Mouse (Mus musculus): ENCODE data around the gene Tbcel.

The Tbcel gene

DNA sequence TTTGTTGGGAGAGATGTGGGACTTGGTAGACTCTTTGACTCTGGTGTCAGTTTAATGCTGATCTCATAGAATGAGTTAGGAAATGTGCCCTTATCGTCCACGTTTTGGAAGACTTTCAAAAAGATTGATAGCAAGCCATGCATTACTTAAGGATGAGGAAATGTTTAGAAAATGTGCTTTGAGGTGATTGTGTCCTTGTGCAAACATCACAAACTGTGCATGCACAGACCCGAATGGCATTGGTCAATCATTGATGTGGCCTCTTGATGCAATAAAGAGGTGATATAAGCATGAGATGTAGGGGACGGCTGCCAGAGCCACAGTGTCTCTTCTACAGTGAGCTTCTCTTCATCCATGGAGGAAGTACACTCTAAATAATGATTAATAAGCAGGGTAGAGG, 20.7 kb downstream of the Tbcel start:
- no peak for DNase-seq (ENCODE audit: low read depth, low spot score)

- no peak for DNase-seq (ENCODE audit: low read depth, low spot score)
Observed at GRCm38 (mm10) chr9:42484667-42485066, 22.9 kb downstream of the Tbcel start.

GRCm38 (mm10) chr9:42482944-42483343, 24.7 kb downstream of the Tbcel start:
- no peak for DNase-seq (ENCODE audit: low read depth, low spot score)

GRCm38 (mm10) chr9:42476166-42476565, 31.4 kb downstream of the Tbcel start:
- DNase-seq (ENCODE audit: low read depth, low spot score): no peak

DNA sequence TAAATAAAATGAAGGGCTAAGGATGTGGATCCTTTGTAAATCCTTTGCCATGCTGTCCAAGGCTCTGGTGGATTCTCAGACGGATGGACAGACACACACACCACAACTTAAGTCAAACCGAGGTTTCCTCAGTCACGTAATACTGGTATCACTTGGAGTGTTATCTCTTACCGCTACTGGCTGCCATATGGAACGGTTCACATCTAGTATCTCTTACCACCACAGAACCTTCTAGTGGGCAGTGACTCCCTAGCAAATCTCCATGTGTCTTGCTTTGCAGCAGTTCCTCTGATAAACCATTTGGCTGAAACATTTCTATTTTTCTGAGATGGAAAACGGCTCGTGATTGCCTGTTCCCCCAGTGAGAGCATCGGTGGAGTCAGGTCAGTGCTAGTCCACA, 33.4 kb downstream of the Tbcel start:
- no peak for DNase-seq (ENCODE audit: low read depth, low spot score)

GRCm38 (mm10) chr9:42471921-42472747, 35.5 kb downstream of the Tbcel start:
- DNase-seq (ENCODE audit: low read depth, low spot score): peak; percentile 90

DNA sequence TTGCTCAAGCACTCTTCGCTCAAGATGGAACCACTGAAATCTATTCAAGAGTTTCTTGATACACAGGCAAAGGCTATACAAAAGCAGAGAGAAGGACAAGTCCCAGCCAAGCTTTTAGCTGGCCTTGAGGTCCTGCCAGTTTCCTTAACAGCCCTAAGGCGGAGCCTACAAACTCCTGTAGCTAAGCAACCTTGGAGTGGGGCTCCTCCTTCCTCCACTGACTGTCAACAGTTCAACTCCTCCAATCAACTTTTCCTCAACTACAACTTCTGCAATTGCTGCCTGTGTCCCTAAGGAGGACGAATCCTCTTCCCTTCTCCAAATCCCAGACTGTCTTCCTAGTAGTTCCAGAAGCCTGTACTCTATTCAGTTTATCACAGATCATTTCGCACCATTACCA, 36.4 kb downstream of the Tbcel start:
- peak; percentile 55 for DNase-seq (ENCODE audit: low read depth, low spot score)

DNA sequence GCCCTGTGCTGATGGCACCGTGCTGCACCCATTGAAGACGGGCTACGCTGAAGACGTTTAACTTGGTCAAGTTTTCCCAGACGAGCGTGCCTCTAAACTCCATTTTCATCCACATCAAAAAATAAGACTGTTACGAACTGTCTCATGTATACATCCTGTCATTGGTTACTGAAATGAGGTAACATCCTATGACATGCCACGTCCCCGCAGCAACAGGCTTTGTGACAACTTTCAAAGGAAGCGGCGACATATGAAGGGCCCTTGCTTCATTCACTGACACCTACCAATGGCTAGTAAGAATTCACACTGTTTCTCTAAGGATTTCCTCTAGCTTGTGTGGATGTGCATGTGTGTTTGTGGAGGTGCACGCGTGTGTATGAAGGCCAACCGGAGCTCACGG, 38.3 kb downstream of the Tbcel start:
- DNase-seq (ENCODE audit: low read depth, low spot score): no peak

- DNase-seq (ENCODE audit: low read depth, low spot score): no peak
Observed at GRCm38 (mm10) chr9:42468360-42468759, 39.2 kb downstream of the Tbcel start.

GRCm38 (mm10) chr9:42467116-42467815, 40.3 kb downstream of the Tbcel start:
- DNase-seq (ENCODE audit: low read depth, low spot score): no peak

DNA sequence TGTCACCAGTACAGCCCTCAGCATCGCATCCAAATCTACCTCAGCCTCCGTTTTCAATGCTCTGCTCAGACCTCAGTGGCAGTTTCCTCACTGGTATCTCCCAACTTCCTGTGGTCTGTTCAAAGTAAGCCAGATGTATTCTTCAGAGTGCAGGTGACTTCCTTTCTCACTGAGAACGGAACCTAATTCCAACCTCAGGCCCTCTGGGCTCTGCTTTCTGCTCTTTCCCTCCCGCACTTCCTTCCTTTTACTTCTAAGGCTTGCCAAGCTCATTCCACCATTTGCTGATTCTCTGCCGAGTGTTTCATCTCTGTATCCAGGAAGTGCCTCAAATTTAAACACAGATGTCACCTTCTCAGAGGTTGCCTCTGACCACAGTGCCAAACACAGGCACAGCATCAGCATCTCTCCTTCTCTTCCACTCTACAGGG, 41.9 kb downstream of the Tbcel start:
- DNase-seq (ENCODE audit: low read depth, low spot score): no peak

GRCm38 (mm10) chr9:42464181-42464580, 43.4 kb downstream of the Tbcel start:
- DNase-seq (ENCODE audit: low read depth, low spot score): no peak

GRCm38 (mm10) chr9:42463220-42463989, 44.2 kb downstream of the Tbcel start:
- DNase-seq (ENCODE audit: low read depth, low spot score): peak; percentile 68

DNA sequence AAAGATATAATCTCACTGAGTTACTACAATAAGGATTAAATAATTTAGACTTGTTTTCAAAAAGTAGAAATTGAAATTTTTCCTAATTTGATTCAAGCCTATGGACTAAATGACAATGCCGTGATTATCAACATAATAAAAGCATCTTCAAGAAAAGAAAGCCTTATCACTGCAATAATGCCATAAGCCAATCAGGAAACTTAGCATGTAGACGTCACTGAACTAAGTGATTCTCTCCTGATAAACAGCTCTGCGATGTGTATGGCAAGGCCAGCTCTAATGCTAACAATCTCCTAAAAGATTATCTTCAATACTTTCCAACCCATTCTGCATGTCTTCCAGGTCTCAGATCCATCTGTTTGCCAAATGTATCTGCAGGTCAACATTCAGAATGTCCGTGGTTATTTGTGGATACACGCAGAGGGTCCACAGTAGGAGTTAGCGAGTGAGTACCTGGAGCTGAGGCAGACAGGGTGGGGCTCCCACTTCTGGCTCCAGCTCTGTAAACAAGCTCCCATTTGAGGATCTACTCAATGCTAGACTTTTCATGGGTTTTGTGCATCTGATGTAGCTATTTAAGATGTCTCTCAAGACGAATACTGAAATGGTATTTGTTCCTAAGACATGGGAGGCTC, 44.9 kb downstream of the Tbcel start:
- DNase-seq (ENCODE audit: low read depth, low spot score): no peak

- DNase-seq (ENCODE audit: low read depth, low spot score): no peak
Observed at GRCm38 (mm10) chr9:42461390-42462108, 46.1 kb downstream of the Tbcel start.

DNA sequence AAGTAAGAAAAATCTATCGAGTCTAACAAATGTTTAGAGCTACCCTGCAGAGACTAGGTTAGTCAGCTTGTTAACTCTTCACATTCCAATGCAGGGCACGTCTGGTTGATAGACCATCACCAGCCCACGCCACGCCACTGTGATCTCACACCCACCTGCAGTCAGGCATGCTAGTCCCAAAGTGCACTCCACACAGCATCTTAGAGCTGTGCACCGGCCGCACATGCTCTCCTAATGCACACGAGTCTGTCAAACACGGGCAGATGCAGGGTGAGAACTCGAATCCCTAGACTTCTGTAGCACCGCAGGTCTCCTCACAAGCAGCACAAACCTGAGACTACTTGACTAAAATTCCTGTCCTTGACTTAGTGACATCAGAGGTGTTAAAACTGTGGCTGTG, 47.3 kb downstream of the Tbcel start:
- peak; percentile 13 for DNase-seq (ENCODE audit: low read depth, low spot score)

DNA sequence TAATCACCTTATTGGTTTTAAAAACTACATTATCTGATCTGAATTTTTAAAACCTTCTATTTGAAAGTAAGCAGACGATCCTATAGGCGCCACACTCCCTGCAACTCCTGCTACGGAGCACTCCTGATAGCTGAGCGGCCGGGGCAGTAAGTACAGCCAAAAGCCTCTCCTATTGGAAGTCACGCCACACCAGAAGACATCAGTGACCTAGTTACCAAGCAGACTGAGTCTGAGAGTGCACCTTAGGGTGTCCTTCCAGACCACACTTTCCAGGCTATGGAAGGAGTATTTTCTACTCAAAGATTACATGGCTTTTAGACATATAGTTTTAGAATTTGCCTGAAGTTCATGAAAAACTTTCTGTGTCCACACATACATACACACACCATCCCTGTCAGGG, 47.9 kb downstream of the Tbcel start:
- DNase-seq (ENCODE audit: low read depth, low spot score): no peak

DNA sequence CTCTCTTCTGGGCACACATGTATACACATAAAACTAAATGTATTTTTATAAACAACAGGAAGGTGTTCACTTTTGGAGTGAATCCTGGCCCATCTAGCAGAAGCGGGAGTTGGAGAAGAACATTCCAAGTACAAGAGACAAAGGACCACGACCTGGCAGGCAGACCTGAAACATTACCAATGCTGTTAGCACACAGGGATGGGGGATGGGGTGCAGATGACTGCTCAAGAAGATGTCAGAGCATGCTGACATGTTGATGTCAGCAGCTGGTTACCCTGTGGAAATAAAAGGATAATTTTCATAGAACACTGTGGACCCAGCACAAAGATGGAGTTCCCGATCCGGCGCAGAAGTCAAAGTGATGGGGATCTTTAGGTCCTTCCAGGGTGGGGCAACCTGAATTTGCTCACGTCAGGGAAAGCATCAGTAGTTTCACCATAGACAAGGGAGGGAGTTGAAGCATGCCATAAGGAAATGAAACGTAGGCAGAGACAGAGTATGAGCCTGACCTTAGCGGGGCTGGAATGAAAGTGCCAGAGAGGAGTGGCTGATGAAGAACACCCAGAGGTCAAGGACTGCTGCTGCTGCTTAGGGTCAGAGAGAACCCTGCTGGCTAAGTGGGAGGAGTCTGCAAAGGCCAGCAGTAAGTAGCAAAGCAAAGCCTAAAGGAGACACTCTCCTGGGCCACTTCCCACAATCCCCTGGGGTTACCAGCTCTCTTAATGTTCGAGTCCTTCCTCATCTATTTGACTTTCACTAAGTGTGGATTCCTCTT, 48.7 kb downstream of the Tbcel start:
- DNase-seq (ENCODE audit: low read depth, low spot score): peak; percentile 69

GRCm38 (mm10) chr9:42457501-42457900, 50.1 kb downstream of the Tbcel start:
- DNase-seq (ENCODE audit: low read depth, low spot score): no peak

DNA sequence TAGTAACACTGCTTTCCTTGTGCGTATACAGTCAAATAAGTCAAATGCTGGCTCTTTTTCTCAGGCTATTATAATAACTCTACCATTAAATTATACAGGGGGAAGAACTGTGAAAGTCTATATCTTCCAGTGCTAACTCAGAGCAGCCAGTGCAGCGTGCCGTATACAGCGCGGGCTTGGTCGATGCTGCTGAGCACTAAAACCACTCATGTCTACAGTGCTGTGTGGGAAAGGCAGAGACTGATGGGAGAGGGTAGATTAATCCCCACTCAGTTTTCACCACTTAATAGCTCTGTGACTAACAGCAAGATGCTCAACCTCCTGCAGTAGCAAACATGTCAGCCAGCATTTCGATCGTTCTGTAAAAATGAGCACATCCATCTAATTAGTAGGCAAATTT, 53.2 kb downstream of the Tbcel start:
- DNase-seq (ENCODE audit: low read depth, low spot score): no peak
